Comparison of ENCODE assay signal across 13 mouse cellular contexts in genomic region chr12:21171776-21172490, GRCm38 (mm10).
DNase-seq lines count a peak whose midpoint lies in the region; ATAC-seq and TF ChIP-seq lines count a peak whose summit lies in the region.
"Had no signal": no experiment of that assay in that cellular context is flagged by ENCODE, and none has a peak within 500 bp of the region (broad histone marks: within the 10 kb centered on the region; RNA-seq: fewer than 3 reads in every experiment).

No protein-coding gene starts in this region.

- no peak for TF ChIP-seq CTCF in gastrocnemius, adult 2 months (IDR thresholded peaks at IDR 0.05)
- no peak for TF ChIP-seq CTCF in kidney, adult 2 months (conservative IDR thresholded peaks at IDR 0.05; ENCODE audit: insufficient read depth, insufficient read length, low read depth, low read length)

- DNase-seq in gastrocnemius, adult 2 months = peak; percentile 56
- no peak for DNase-seq in gastrocnemius, adult 8-10 months (ENCODE audit: low spot score in 2 of 2)
- no peak for DNase-seq in lung, postnatal 14 days
- peak; percentile 55 for DNase-seq in thymus, postnatal 25 days
- DNase-seq in cerebellum, adult 11 months = no peak
- no peak for DNase-seq in kidney, adult 2 months
- DNase-seq: cerebellum, adult 18-20 months had no signal

- H3K36me3 ChIP-seq in lung, embryonic 16.5 days (ENCODE audit: control insufficient read depth, insufficient read depth, low read length) = peaks cover 5% of the 10 kb centered on the region; the same call in 1 of the 2 replicates
- no peaks in the 10 kb centered on the region for H3K36me3 ChIP-seq in kidney, adult 2 months (ENCODE audit: control insufficient read depth, insufficient read depth, low read length)

- H3K4me2 ChIP-seq in lung, embryonic 16.5 days (ENCODE audit: low read depth, low read length) = no peak overlapping the region
- H3K4me2 ChIP-seq: liver, embryonic 12.5 days; midbrain, embryonic 13.5 days had no signal

- intact Hi-C loops in gastrocnemius, adult 2 months (cut with DNase I) = no loop called here

- H3K4me3 ChIP-seq in gastrocnemius, adult 2 months = no peak overlapping the region
- H3K4me3 ChIP-seq in lung, embryonic 16.5 days (ENCODE audit: low read length) = no peak overlapping the region
- no peak overlapping the region for H3K4me3 ChIP-seq in kidney, adult 2 months (ENCODE audit: insufficient read depth, low read depth, low read length)
- H3K4me3 ChIP-seq: liver, embryonic 12.5 days; midbrain, embryonic 13.5 days had no signal

- WGBS in lung, embryonic 16.5 days = 62% methylated on average over 11 of the region's 11 CpGs
- 67% methylated on average over 11 of the region's 11 CpGs for WGBS in kidney, adult 2 months

- peaks cover 11% of the 10 kb centered on the region for H3K4me1 ChIP-seq in lung, embryonic 16.5 days (replicated peaks; ENCODE audit: control insufficient read depth, insufficient read depth, low read length)
- H3K4me1 ChIP-seq in kidney, adult 2 months (ENCODE audit: control insufficient read depth, insufficient read depth, low read length) = no peaks in the 10 kb centered on the region; the same call in 1 of the 2 replicates

- peak overlapping the region; percentile 66 for H3K27ac ChIP-seq in gastrocnemius, adult 2 months
- H3K27ac ChIP-seq in lung, embryonic 16.5 days (ENCODE audit: low read length) = no peak overlapping the region
- H3K27ac ChIP-seq in kidney, adult 2 months (ENCODE audit: insufficient read depth, low read depth, low read length) = no peak overlapping the region
- H3K27ac ChIP-seq: liver, embryonic 12.5 days; midbrain, embryonic 13.5 days had no signal

- peak; percentile 40; the same call in 1 of the 2 replicates for ATAC-seq in lung, embryonic 16.5 days (ENCODE audit: low read depth)
- ATAC-seq in megakaryocyte, adult 5-6 weeks (ENCODE audit: poor library complexity, severe bottlenecking) = peak; percentile 21; the same call in 1 of the 2 replicates
- ATAC-seq: intestine, embryonic 16.5 days; liver, embryonic 12.5 days; midbrain, embryonic 13.5 days; Patski had no signal

- no peak overlapping the region for H3K9ac ChIP-seq in lung, embryonic 16.5 days (ENCODE audit: low read length)
- H3K9ac ChIP-seq: liver, embryonic 12.5 days; midbrain, embryonic 13.5 days had no signal

- TF ChIP-seq POLR2A in kidney, adult 2 months (IDR thresholded peaks at IDR 0.05; ENCODE audit: low read depth, low read length) = no peak

- H3K9me3 ChIP-seq in lung, embryonic 16.5 days (ENCODE audit: control insufficient read depth, low read length) = no peaks in the 10 kb centered on the region
- H3K9me3 ChIP-seq: liver, embryonic 12.5 days; midbrain, embryonic 13.5 days had no signal

- H3K27me3 ChIP-seq in lung, embryonic 16.5 days (ENCODE audit: control insufficient read depth, insufficient read depth, low read depth, low read length) = no peaks in the 10 kb centered on the region
- H3K27me3 ChIP-seq in kidney, adult 2 months (replicated peaks; ENCODE audit: control insufficient read depth, insufficient read depth, low read length) = no peaks in the 10 kb centered on the region
- H3K27me3 ChIP-seq: liver, embryonic 12.5 days; midbrain, embryonic 13.5 days; Patski had no signal

Comparison
In these comparisons a context has a peak if more than half of its experiments do, and no peak if none do; other contexts are left out.
1. DNase-seq: peak in gastrocnemius, adult 2 months (single experiment) and thymus, postnatal 25 days (single experiment); none in gastrocnemius, adult 8-10 months (0 of 2), lung, postnatal 14 days (single experiment), cerebellum, adult 11 months (single experiment) and kidney, adult 2 months (single experiment).